Mouse (Mus musculus) forelimb bud, embryonic 11.5 days (tissue): ENCODE results near the gene Gm11627.
"Not testable (repeated sequence)": the region's sequence is repeated elsewhere in the genome, so short reads cannot be mapped to it uniquely, and the experiment has no call there.

Source experiments
- DNase-seq: peaks from one replicate; pipeline ENCODE4 v3.0.0-alpha.2; 2012; ENCODE audit warnings: low read depth, low spot score

Gm11627 gene

DNA sequence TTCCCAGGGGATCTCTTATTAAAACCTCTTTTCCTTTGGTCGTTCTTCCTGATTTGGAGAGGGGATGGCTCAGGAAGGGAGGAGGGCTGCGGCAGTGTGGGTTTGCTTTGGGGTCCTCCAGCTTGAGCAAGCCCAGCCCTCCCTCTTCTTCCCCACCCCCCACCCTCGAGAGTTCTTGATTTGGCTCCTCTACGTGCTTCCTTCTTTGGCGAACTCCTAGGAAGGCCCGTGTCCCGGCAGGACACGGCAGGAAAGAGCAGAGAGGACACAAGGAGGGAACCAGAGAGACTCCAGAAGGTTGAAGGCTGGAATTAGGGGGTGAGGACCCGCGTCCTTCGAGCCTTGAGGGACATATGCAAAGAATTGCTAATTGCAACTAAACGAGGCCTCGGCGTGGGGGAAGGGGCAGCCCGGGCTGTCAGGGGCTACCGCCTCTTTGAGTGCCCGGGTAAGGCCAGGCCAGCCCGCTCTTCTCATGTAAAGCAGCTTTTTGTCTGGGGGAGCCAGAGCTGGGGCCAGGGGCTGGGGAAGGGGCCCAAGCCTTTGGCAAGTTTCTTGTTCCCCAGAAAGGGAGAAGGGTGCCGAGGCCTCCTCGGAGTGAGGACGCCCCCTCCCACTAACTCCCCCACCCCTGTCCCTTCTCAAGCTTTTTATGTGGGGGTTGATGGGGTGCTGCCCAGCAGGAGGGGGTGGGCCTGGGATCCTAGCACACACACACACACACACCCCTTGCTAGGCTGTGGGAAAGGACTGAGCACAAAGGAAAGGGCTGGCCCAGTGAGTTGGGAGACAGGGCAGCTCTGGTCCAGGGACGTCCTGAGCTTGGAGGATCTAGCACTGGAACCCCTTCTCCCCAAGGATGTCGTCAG is at the start of gene Gm11627:
Gene Gm11627 (minus strand): TSS at position 297 of the 869 bp plus-strand sequence.
- DNase-seq, result peak; percentile 35

DNA sequence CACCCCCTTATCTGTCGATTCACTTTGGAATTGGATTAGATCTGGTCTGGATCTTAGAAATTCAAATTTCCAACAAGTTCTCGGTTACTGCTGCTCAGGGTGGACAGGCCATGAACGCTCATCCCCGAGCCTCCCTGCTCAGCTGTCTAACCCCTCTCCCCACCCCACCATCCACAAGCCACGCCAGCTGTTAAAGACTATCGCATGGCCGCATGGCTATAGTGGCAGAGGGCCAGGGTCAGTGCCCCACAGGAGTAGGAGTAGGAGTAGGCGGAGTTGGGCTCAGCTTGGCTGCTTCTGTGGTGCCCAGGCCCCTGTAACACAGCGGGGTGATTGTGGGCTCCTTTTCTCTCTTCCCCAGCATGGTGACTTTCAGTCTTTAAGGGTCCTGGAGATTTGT is 49.3 kb upstream of the Gm11627 start:
- no peak for DNase-seq

DNA sequence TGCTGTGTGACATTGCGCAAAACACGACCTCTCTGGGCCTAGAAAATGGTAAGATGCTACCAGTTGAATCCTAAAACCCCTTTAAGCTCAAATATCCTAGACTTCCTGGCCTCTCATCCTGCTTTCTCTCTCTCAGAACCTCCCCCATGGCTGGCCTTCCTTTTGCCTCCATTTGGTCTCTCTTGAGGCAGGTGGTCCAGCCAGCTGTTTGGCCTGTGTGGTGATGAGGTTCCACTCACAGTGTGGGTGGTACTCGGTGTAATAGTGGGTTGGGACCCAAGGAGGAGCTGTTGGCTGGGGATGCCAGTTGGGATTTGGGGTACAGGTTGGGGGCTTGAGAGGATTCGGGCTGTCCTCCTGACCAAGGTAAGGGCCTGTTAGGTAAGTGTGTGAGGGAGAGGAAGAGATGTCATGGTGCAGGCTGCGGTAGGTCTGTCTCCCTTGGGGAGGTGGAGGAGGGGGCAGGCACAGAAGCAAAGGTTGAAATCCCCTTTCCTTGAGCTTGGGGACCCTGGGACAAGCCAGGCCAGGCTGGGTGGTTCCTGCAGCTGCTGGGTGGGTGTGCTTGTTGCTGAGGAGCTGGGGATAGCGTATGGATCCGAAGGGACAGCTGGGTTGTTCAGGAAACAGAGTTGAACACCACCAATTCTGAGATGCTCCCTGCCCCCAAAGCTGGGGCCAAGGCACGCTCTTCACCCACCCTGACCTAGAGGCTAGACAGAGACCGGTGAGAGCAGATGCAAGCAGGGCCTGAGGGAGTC is 48.1 kb upstream of the Gm11627 start:
- DNase-seq, result no peak

DNA sequence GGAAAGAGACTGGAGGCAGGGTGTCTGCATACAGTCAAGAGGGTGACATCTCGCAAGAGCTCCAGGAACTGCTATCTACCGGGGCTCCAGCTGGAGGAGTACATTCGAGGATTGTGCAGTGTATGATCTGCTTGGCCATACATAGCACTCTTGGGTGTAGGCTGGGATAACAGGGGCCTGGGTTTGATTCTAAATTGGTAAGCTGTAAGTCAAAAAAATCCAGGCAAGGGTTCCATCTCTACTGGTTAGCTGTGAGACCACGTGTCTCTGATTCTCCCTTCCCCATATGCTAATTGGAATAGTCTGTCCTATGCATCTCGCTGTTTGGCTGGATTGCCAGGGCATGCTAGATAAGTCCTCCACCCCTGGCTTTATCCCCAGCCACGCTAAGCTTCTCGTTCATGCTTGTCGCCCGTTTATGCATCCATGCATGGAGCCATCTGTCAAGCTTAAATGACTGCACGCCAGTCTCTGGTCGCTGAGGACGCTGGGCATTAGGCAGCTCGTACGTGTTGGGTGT is 45.7 kb upstream of the Gm11627 start:
- DNase-seq, result no peak

DNA sequence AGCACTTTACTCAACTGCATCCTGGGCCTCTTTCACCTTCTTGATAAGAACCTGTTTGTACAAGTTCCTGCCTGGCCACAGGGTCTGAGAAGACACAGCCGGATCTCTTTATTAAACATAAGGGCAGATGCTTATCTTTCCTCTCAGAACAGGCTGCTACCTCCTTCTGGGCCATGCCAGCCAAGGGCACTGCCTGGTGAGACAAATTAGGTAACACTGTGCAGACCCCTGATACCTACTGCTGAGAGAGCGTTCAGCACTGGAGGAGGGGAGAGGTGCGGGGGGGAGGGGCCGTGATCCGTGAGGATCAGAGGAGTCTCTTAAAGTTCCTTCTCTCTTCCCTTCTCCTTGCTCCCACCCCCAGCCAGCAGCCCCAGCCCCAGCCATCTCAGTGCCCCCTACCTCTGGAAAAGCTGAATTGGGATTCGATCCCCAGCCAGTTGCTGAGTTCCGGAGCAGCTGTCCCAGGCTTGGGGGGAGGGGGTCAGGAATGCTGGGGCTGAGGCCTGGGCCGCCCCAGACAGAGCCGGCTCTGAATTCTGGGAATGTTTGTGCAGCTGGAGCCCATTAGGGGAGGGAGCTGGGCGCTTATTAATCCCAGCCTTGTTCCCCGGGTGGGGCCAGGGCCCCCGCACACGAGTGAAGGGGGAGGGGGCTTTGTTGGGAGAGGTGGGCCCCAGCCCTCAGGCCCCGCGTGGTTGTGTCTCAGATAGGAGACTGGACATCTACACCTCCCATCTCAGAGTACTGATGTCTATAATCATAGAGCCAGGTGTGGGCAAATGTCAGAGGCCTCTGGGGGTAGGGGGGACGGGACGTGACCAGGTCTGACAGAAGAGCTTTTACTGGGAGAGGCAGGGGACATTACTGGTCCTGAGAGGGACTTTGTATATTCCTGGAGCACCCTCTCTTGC is 44.9 kb upstream of the Gm11627 start:
- DNase-seq, result peak; percentile 93

DNA sequence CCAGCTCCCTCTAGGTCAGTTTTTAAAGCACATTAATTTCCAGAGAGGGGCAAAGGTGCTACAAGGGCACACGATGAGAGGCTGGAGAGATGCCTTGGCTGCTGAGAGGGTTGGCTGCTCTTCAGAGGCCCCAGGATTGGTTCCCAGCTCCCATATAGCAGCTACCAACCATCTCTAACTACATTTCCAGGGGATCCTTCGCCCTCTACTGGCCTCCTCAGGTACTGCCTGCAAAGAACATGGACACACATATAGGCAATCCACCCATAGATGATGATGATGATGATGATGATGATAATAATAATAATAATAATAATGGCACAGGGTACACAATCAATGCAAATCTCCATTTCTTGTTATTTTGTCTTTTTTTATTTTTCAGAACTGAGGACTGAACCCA is 40.2 kb upstream of the Gm11627 start:
- no peak for DNase-seq

DNA sequence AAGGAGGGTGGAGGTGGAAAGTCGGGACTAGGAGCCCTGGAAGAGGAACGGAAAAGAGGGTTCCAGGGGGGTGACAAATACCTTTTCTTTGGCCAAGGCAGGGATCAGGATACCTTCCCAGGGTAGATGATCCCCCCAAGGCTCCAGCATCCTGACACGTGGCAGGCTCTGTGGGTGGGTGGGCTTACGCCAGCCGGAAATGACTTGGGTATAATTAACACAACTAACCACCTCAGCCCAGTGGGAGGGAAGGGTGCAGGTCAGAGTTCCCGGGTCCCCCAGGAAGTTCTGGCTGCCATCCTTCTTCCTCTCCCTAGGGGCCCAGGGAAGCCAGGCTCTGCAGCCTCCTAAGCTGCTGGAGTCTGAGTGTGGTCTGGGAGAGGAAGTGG is 32.0 kb upstream of the Gm11627 start:
- DNase-seq, result no peak

DNA sequence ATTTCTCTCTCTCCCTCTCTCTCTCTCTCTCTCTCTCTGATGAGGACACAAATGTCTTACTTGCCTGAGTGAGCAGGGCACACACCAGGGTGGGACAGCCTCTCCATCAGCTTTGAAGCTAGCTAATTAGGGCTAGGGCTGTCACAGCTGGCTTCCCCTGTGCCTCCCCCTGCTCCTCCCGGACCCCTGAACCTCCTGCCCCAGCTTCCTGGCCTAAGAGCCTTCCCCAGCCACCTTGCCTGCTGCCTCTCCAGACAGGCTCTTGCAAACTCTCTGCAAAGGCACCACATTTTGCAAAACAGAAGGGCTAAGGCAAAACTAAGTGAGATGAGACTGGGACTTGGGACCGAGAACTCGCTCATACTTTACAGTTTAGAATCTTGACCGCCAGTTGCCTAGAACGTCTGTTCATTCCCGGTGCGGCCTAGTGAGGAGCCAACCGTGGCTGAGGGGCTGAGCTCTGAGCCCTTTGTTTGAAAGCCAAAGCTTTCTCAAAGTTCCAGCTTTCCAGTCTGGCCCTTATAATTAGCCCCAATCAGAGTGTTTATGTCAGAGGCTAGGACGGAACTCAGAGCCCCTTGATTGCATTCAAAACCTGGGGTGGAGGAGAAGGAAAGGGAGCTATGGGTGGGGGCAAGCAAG is 31.5 kb upstream of the Gm11627 start:
- no peak for DNase-seq

DNA sequence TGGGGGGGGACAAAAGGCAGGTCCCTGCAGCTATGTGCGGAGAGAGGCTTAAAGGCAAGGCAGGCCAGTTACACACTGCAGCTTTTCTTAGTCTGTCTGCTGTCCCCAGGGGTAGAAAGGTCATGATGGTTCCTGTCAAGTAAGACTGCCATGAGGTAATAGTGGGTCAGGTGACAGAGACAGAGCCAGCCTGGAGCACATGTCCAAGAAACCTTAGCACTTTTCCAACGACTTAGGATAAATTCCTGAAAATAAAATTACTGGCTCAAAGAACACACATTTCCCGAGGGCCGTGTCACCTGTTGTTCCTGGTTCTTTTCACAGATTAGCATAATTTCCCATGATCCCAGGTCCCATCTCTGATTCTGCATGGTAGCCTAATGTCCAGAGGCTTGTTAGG is 31.0 kb upstream of the Gm11627 start:
- DNase-seq, result no peak

DNA sequence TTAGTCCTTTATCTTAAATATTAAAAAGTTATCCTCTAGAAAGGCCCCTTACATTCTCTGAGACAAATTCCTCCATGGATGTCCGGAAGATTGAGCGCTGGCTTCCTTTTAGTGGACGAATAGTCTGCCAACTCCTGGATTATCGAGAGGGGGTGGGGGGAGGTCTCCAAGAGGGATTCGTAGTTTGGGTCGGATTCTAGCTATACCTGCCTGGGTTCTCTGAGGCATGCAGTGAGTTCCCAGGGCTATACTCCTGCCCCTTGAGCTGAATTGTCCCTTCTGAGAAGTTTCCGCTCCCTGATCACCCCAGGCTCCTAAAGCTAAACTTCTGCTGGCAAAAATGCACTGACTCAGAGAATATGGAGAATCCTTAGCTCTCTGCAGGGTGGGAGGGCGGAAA is 30.2 kb upstream of the Gm11627 start:
- no peak for DNase-seq

DNA sequence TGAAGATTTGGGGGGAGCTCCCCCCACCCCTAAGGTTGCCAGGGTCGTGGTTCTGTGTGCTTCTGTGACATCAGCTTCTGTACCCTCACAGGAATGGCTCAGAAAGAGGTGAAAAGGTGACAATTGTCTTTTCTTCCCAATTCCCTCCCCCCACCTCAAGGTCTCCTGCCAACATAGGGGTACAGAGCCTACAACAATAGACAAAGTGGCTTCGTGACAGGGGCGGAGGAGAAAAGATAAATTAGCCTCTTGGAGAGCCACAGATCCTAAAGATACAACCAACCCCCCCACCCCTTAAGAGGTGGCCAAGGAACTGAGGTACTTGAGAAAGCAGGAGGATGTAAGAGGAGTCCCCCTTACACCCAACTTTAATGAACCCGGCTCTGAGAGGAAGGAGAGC is 29.4 kb upstream of the Gm11627 start:
- no peak for DNase-seq

DNA sequence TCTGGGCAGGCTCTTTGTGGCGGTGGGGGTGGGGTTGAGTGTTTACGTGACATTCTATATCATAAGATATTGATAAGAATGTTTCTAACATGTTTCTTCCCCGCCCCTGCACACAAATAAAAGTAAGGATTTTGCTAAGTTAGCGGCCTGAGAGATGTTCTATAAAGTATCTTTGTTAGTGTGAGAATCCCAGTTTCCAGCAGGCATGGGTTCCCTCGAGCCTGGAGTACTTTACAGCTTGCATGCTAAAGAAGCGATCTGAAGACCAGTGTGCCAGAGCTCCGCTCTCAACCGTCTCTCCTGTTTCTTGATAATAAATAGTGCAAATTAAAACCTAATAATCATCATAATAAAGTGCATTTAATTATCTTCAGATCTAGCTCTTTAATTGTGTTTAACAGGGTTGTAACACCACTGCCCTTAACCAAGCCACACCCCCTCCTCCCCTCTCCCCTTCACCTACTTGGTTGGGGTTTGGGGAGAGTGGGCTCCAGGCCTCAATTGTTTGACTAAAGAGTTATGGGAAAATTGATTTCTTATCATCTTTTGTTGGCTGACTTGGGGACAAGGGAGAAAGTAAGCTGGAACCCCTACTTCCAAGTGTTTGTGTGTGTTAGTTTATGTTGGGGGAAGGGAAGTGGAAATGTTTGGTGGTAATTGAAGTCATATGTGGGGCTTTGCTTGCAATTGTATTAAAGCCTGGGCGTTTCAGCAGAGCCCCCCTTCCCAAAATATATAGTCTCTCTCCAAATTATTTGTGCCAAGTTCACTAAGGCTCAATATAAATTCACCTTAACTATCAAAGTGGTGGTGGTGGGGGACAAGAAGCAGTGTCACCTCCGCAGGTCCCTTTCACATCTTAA is 28.7 kb upstream of the Gm11627 start:
- no peak for DNase-seq

DNA sequence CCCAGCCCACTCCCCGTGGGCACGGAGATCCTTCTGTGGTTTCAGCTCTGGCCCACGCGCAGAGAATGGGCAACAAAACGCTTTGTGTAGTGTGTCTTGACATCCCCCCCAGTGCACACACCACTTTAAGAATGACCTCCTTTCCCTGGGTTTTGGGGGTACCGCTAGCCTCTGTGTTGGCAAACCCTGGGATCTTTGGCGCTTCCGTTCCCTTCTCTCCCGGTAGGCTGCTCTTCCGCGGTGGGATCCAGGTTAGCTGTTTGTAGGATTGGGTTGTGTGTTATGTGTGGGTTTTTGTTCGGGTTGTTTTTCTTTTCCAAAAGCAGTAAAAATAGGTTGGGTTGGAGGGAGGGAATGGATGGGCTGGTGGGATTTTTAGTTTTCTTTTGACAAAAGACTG is 27.9 kb upstream of the Gm11627 start:
- not testable (repeated sequence) for DNase-seq

DNA sequence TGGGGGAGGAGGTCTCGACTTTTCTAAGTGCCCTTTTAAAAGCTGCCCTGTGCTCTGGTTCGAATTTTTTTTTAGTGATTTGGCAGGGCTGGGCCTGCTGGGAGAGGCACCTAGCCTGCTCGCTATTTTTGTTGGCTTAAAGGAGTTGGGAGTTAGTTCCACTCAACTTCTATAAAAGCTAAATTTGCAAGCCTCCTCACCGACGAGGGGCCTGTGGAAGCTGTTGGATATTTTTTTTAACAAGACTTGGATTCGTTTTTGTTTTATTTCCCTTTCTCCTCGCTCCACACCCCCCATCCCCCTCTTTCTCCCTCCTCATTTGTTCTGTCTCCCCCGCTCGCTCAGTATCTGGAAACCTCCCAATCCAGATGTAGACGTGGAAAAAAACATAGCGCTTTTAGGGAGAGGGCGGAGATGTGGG is 27.5 kb upstream of the Gm11627 start:
- DNase-seq, result no peak

DNA sequence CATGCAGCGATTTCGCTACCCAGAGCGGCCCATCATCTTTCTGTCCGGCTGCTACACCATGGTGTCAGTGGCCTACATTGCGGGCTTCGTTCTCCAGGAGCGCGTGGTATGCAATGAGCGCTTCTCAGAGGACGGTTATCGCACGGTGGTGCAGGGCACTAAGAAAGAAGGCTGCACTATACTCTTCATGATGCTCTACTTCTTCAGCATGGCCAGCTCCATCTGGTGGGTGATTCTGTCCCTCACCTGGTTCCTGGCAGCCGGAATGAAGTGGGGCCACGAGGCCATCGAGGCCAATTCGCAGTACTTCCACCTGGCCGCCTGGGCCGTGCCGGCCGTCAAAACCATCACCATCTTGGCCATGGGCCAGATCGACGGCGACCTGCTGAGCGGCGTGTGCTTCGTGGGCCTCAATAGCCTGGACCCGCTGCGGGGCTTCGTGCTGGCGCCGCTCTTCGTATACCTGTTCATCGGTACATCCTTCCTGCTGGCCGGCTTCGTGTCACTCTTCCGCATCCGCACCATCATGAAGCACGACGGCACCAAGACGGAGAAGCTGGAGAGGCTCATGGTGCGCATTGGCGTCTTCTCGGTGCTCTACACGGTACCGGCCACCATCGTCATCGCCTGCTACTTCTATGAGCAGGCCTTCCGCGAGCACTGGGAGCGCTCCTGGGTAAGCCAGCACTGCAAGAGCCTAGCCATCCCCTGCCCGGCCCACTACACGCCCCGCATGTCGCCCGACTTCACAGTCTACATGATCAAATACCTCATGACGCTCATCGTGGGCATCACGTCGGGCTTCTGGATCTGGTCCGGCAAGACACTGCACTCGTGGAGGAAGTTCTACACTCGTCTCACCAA is 26.5 kb upstream of the Gm11627 start:
- no peak for DNase-seq

DNA sequence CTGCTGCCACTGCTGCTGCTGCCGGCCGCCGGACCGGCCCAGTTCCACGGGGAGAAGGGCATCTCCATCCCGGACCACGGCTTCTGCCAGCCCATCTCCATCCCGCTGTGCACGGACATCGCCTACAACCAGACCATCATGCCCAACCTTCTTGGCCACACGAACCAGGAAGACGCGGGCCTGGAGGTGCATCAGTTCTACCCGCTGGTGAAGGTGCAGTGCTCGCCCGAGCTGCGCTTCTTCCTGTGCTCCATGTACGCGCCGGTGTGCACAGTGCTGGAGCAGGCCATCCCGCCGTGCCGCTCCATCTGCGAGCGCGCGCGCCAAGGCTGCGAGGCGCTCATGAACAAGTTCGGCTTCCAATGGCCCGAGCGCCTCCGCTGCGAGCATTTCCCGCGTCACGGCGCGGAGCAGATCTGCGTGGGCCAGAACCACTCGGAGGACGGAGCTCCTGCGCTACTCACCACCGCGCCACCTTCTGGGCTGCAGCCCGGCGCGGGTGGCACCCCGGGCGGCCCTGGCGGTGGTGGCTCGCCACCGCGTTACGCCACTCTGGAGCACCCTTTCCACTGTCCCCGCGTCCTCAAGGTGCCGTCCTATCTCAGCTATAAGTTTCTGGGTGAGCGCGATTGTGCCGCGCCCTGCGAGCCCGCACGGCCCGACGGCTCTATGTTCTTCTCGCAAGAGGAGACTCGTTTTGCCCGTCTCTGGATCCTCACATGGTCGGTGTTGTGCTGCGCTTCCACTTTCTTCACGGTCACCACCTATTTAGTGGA is 25.7 kb upstream of the Gm11627 start:
- no peak for DNase-seq

DNA sequence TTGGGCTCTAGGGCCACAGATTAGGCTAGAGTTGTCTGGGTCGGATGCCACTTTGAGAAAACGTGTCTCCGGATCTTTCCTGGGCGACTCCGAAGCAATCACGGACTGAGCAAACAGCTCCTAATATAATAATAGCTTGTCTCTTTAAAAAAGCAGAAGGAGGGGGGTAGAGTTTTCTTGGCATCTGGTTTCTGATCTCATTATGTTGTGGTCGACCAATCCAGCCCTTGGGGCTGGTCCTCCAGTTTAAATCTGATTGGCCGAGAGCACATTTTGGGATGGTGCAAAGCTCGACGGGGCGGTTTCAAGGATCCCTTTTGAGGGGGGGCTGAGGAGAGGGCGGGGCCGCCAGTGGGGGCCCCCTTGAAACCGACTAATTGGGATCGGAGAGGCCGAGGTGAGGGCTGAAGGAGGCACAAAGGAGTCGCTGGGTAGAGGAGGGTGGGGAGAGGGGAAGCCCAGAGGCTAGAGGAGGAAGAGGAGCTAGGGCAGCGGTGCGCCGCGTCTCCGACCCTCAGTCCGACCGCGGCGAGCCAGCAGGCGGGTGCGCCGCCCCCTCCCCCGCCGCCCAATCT is 24.8 kb upstream of the Gm11627 start, which contains the start of gene Fzd2:
Gene Fzd2 (plus strand): TSS at position 387 of the 575 bp plus-strand sequence.
- DNase-seq, result peak; percentile 99

DNA sequence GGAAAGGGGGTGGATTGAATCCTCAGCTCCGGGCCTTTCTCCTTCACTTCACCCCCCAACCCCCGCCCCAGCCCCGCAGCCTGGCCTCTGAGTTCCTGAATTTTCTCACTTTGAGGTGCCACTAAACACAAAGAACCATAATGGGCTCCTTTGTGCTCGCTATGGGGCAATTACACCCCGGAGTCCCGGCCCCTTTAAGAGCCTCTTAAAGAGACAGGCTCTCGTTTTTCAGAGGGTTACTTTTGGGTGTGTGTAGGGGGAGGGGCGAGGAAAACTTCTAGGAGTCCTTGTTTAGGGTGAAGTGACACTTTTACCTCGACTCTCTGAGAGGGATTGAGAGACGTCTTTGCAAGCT is 24.2 kb upstream of the Gm11627 start:
- peak; percentile 90 for DNase-seq
